Mouse (Mus musculus) kidney, postnatal 4 days (tissue): ENCODE results near the gene Olfr437.
"Not testable (repeated sequence)": the region's sequence is repeated elsewhere in the genome, so short reads cannot be mapped to it uniquely, and the experiment has no call there.

Experiments used
- DNase-seq, 2 experiments: peaks; one replicate each; pipeline ENCODE4 v3.0.0; 2021; ENCODE audit warnings: mixed read lengths in 2 of 2

The Olfr437 gene

DNA sequence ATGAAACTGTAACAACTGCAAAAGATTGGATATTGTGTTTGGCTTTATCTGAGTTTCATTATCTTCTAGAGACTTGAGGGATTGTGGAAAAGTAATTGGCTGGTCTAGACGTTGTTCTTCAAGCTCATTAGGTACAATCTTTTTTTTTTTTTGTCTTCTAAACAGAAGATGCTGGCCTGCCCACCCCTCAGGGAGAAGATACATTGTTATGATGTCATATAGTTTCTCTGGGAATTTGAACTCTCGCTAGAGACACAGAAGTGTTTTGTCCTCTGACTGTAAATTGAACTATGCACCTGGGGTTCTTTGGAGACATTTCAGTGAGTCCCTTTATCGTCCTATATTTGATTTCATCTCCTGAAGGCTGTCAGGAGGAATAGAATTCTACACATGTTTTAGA, at the start of gene Olfr437:
Olfr437 (plus strand) TSS at position 301 of the 400 bp plus-strand sequence.
- DNase-seq = no peak

DNA sequence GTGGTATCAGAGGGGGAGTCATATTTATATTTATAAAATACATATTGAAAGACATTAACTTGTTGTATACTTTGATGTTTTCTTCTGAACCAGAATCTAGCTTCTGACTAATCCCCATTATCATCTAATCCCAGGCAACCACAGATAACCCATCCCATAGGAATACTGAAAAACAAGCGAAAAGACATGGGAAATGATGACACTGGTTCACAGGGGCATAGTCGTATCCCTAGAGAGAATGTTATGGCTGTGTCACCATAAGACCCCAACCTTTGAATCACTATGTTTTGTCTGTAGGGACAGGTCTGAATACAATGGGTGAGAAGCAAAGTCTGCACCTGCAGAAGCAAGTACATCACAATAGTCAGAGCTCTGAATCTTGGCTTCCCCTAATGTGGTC, 16.8 kb upstream of the Olfr437 start, which contains the start of gene Olfr237-ps1:
Olfr237-ps1 (plus strand) TSS at position 301 of the 400 bp plus-strand sequence.
- DNase-seq = not testable (repeated sequence)

DNA sequence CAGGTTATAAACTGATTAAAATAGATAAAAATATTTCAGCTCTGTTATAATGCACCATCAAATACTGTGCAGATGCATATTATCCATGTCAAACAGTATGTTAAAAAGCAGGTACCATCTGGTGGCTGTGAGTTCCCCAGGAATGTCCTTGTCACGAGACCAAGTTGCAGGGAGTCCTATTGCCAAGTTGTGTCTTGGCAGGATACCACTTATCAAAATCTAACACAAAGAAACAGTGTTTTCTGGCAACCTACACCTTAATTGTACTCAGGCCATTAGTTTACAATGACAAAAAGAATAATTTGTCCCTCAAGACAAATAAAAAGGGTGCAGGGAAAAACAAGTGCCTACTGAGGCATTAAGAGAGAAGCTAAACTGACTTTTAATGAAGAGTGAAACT, 3.6 kb upstream of the Olfr437 start:
- no peak for DNase-seq

GRCm38 (mm10) chr6:43167246-43167645, 4.2 kb downstream of the Olfr437 start:
- DNase-seq = no peak

GRCm38 (mm10) chr6:43171840-43172239, 8.8 kb downstream of the Olfr437 start, which contains the start of gene Olfr13:
Gene Olfr13, plus strand, starts transcription at chr6:43172140.
- DNase-seq = no peak

DNA sequence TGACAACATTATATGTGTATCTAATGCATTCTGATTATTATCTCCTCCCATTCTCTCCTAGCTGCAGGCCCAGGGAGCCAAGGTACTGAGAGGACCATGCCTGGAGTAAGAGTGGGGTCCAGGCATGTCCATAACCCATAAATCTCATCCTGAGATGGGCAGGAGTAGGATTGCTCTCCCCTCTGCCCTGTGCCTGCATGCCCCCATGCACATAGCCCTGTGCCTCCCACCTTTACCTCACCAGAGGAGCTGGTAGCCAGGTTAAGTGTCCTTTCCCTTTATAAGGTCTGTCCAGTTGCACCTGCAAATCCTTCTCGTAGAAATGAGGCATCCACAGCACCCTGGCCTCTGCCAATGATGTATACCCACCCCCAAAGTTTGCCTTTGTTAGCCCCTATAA, 15.0 kb downstream of the Olfr437 start:
- DNase-seq = no peak

- DNase-seq = no peak
These were observed 15.8 kb downstream of the Olfr437 start for GRCm38 (mm10) chr6:43178584-43179501.

DNA sequence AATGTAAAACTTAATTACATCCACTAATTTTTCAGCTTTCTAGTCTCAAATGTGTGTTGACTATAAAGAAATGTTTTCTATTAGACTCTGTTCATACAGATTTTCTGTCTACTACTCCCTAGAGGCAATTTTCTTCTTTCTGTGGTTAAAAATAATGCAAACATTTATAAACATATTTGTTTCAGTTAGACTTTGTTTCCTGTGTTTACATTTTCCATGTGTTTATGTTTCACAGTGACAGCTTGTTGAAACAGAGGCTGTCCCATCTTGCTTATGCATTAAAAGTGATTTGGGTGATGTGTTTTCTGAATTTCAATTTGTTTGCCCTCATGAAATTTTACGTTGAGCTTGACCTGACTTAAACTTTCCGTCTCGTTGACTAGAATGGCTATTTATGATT, 27.9 kb downstream of the Olfr437 start:
- DNase-seq = no peak

DNA sequence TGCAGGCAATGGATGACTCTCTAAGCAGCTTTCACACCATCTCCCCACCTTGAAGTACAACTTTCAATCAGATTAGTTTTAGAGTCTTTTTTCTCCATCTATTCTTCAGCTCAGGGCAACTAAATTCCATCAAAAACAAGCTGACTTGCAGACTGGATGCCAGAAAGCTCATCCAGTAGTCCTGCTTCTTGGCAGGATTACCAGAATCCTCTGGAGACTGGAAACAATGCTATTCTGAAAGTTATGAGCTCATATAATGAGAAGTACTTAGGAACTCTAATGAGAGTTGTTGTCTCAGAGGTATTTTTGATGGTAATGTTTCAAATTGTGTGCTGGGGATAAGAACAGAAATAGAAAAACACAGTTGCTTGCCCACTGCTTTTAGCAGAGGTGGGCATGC, 33.7 kb downstream of the Olfr437 start, which contains the start of gene Olfr435:
Olfr435 (plus strand) TSS at position 366 of the 400 bp plus-strand sequence.
- no peak for DNase-seq

- DNase-seq = no peak
These were observed 35.0 kb downstream of the Olfr437 start for GRCm38 (mm10) chr6:43198094-43198493.

DNA sequence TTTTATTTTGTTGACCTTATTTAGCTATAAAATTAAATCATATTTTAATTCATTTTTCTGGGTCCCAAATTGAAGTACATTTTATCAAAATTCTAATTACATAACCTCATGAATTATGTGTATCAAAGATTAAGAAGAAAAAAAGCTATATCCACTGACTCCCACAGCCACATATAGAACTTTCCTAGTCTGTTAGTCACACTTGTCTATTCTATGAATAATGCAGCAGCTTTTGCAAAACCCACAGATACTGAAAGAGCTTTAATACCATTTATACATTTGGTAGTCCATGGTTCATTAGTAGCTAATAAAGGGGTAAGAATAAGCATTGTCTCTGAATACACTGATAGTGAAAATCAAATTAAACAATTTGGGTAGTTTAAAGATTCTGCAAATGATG, 39.7 kb downstream of the Olfr437 start:
- no peak for DNase-seq

DNA sequence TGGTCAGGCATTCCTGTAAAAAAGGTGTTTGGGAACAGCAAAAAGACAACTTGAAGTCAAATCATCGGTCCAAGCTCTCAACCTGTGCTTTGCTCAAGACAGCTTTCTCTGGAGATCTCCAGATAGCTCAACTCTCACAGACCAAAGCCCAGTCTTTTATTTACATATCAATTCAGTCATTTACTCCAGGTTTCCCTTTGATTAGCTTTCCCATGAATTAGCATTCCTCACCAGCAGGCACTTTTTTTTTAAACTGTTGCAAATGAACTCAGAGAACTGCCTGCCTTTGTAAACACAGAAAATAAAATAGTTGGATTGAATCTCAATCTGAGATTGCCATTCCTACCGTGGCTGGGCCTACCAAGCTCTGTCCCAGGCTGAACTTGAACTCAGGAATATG, 42.3 kb downstream of the Olfr437 start:
- DNase-seq = no peak

- DNase-seq = not testable (repeated sequence)
These were observed 49.8 kb downstream of the Olfr437 start, which contains the start of gene Olfr434 for GRCm38 (mm10) chr6:43212873-43213272. Gene Olfr434, plus strand, starts transcription at chr6:43213021.
